Mouse (Mus musculus): ENCODE results near the gene Rnd1.

DNA sequence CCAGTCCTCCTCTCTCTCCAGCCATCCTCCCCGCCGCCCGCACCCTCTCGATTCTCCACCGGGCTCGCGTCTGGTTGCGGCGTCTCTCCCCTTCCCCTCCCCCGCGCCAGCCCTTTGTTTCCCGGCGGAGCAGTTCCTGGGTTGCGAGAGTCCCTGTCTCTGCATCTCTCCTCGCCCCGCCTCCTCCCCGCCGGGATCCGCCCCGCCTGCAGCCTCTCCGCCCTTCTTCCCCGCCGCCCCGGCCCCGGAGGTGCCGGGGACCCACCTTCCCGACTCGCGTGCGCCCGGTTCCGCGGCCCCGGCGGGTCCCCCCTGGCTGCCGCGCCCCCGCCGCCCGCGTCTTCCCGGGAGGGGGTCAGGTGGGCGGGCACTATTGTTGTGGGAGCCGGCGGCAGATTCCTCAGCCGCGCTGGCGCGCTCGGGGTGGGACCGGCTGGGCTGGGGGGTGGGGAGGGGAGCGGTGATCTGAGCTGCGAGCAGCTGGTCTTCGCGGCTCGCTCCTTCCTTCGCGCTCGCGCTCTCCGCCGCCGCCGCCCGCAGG, 42.6 kb downstream of the Rnd1 start:
- no peak for TF ChIP-seq CTCF (IDR thresholded peaks at IDR 0.05; ENCODE audit: low read depth, low read length)
- TF ChIP-seq POLR2A (IDR thresholded peaks at IDR 0.05; ENCODE audit: borderline replicate concordance, low read depth, low read length), result no peak

Measured in bone marrow macrophage, adult 2 months (primary cell).